Mouse (Mus musculus) monocyte, adult 59 days (primary cell): ENCODE results near the gene Kcnn1. TPM values are rescaled to one million over a fixed set of nuclear protein-coding genes. Genes with fewer than 3 reads are reported as not detected.

Experiments used
- total RNA-seq, 2 experiments: library from RNA; stranded (reverse); gene quantifications; one replicate each; pipeline ENCODE4 v1.2.4; 2023

Gene Kcnn1
- not detected for total RNA-seq

GRCm38 (mm10) chr8:70862824-70863641, at the start of gene Kcnn1:
Gene Kcnn1 (minus strand): TSS chr8:70863258.

GRCm38 (mm10) chr8:70905831-70906736, 43.0 kb upstream of the Kcnn1 start, which contains the start of gene Map1s:
Gene Map1s (plus strand): TSS chr8:70905932.

GRCm38 (mm10) chr8:70897021-70897680, 34.1 kb upstream of the Kcnn1 start, which contains the start of gene Rpl18a:
Gene Rpl18a (minus strand): TSS chr8:70897412.

GRCm38 (mm10) chr8:70892022-70892895, 29.2 kb upstream of the Kcnn1 start, which contains the start of gene Slc5a5:
Gene Slc5a5 (minus strand): TSS chr8:70892757.

GRCm38 (mm10) chr8:70873364-70873985, 10.4 kb upstream of the Kcnn1 start, which contains the start of gene Ccdc124:
Gene Ccdc124 (minus strand): TSS chr8:70873935.

GRCm38 (mm10) chr8:70839408-70840351, 23.4 kb downstream of the Kcnn1 start, which contains the start of gene Arrdc2:
Gene Arrdc2 (minus strand): TSS chr8:70839720.

GRCm38 (mm10) chr8:70808239-70808638, 54.8 kb downstream of the Kcnn1 start, which contains the start of gene Il12rb1:
Gene Il12rb1 (plus strand): TSS chr8:70808449.

GRCm38 (mm10) chr8:70804481-70805206, 58.4 kb downstream of the Kcnn1 start, which contains the start of gene Mast3:
Gene Mast3 (minus strand): TSS chr8:70805054.

Other genes starting within 250 kb of the Kcnn1 start
- gene Lrrc25, start 247.1 kb downstream of the Kcnn1 start, total RNA-seq, result 100 to 1,000 TPM; 164 to 177 TPM
- gene Gdf15, start 230.8 kb downstream of the Kcnn1 start, total RNA-seq, result 10 to 100 TPM; 54.8 to 78.0 TPM
- gene Pgpep1, start 202.9 kb downstream of the Kcnn1 start, total RNA-seq, result 1 to 10 TPM; 7.2 to 9.8 TPM
- 10 to 100 TPM; 46.0 to 54.9 TPM for gene Lsm4, start 190.0 kb downstream of the Kcnn1 start, total RNA-seq
- gene Jund, start 164.3 kb downstream of the Kcnn1 start, total RNA-seq, result 1,000 to 10,000 TPM; 1,065 to 1,168 TPM
- 10 to 100 TPM; 15.5 to 15.9 TPM for gene Iqcn, start 159.8 kb downstream of the Kcnn1 start, total RNA-seq
- under 1 TPM in 1 of 2 experiments, not detected in 1; 0.79 TPM for gene Gm3336, start 144.7 kb downstream of the Kcnn1 start, total RNA-seq
- under 1 TPM in 1 of 2 experiments, not detected in 1; 0.24 TPM for gene Pde4c, start 139.5 kb downstream of the Kcnn1 start, total RNA-seq
- 1 to 10 TPM; 5.7 to 6.9 TPM for gene Rab3a, start 108.6 kb downstream of the Kcnn1 start, total RNA-seq
- 10 to 100 TPM; 28.9 to 32.4 TPM for gene Mpv17l2, start 102.3 kb downstream of the Kcnn1 start, total RNA-seq
- gene Pik3r2, start 86.5 kb downstream of the Kcnn1 start, total RNA-seq, result 10 to 100 TPM; 23.1 to 26.5 TPM
- gene Mast3, start 58.2 kb downstream of the Kcnn1 start, total RNA-seq, result 100 to 1,000 TPM; 128 to 134 TPM
- under 1 TPM; 0.26 to 0.46 TPM for gene Il12rb1, start 54.8 kb downstream of the Kcnn1 start, total RNA-seq
- gene Arrdc2, start 23.5 kb downstream of the Kcnn1 start, total RNA-seq, result 10 to 100 TPM; 57.2 to 67.9 TPM
- gene Ccdc124, start 10.7 kb upstream of the Kcnn1 start, total RNA-seq, result 10 to 100 TPM; 46.6 to 48.7 TPM
- gene Slc5a5, start 29.5 kb upstream of the Kcnn1 start, total RNA-seq, result under 1 TPM; 0.21 to 0.33 TPM
- gene Rpl18a, start 34.2 kb upstream of the Kcnn1 start, total RNA-seq, result 1,000 to 10,000 TPM; 2,573 to 2,784 TPM
- 10 to 100 TPM; 52.8 to 55.4 TPM for gene Map1s, start 42.7 kb upstream of the Kcnn1 start, total RNA-seq